Mouse (Mus musculus) ES-Bruce4 (cell line): ENCODE data around the gene Borcs8. TPM values are rescaled to one million over a fixed set of nuclear protein-coding genes. Genes with fewer than 3 reads are reported as not detected.

Experiments
- H3K27ac ChIP-seq: 2 replicates; pipeline ENCODE4 v1.5.1; 2012; ENCODE audit warnings: low read length, inconsistent platforms; ENCODE audit not compliant: insufficient read depth
- H3K27me3 ChIP-seq: 2 replicates; pipeline ENCODE4 v1.6.1; 2012; ENCODE audit warnings: mild to moderate bottlenecking, low read length, inconsistent platforms; ENCODE audit not compliant: control insufficient read depth, poor library complexity, insufficient read depth, severe bottlenecking
- H3K36me3 ChIP-seq: 2 replicates; pipeline ENCODE4 v1.6.1; 2012; ENCODE audit warnings: inconsistent platforms, mild to moderate bottlenecking, low read length, moderate library complexity; ENCODE audit not compliant: control insufficient read depth, poor library complexity, insufficient read depth, severe bottlenecking
- H3K4me1 ChIP-seq: one replicate; pipeline ENCODE4 v1.8.1; 2011; ENCODE audit warnings: low read length; ENCODE audit not compliant: control insufficient read depth, insufficient read depth
- H3K4me3 ChIP-seq: 2 replicates; pipeline ENCODE4 v1.5.1; 2011; ENCODE audit warnings: low read depth, mild to moderate bottlenecking, low read length
- H3K9ac ChIP-seq: 2 replicates; pipeline ENCODE4 v1.6.1; 2012; ENCODE audit warnings: low read depth, mild to moderate bottlenecking, inconsistent platforms; ENCODE audit not compliant: poor library complexity, severe bottlenecking
- H3K9me3 ChIP-seq: replicated peaks from 2 replicates; pipeline ENCODE4 v1.6.1; 2012; ENCODE audit warnings: mild to moderate bottlenecking, low read length, inconsistent platforms; ENCODE audit not compliant: control insufficient read depth, poor library complexity, insufficient read depth, severe bottlenecking
- CTCF ChIP-seq: IDR thresholded peaks from one replicate; pipeline ENCODE4 v1.8.1; 2011; ENCODE audit warnings: low read depth, low read length
- EP300 ChIP-seq: IDR thresholded peaks from 2 replicates; pipeline ENCODE4 v1.6.1; 2011; ENCODE audit warnings: low read depth, low read length; ENCODE audit not compliant: insufficient read depth
- POLR2A ChIP-seq: IDR thresholded peaks from one replicate; pipeline ENCODE4 v1.8.1; 2011; ENCODE audit warnings: low read length; ENCODE audit not compliant: insufficient read depth
- polyA plus RNA-seq: library from polyadenylated mRNA; stranded (reverse); fragments of >200 nt; gene quantifications from 2 replicates; pipeline ENCODE4 v1.2.4, GENCODE M21; 2011; ENCODE audit warnings: low read depth; ENCODE audit not compliant: missing spikeins, insufficient read depth, insufficient read length

Gene Borcs8
- polyA plus RNA-seq, 1 experiment = 24.1 TPM

DNA sequence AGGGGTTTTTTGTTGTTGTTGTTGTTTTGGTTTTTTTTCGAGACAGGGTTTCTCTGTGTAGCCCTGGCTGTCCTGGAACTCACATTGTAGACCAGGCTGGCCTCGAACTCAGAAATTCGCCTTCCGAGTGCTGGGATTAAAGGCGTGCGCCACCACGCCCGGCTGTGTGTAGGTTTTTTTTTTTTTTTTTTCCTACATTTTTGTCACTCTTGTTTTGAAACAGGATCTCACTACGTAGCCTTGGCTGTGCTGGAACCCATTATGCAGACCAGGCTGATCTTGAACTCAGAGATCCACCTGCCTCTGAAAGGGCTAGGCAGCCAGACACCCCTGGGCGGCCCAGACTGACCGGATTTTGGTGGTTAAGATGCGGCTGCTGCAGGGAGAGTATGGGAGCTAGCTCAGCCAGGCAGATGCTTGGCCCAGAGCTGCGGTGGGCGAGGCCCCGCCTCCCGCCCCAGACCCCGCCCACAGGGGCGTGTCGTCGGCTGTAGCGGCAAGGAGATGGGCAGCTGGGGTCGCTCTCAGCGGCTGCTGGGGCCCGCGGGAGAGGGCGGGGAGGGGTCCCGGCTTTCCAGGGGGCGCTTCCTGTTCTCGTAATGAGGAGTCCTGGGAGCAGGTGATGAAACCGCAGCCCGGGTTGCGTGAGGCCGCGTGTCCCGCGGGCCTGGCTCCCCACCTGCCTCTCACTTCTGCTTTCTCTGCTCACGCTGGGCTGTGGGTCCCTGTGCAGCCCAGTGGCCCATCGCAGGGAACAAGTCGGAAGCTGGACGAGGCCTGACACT is 19.0 kb downstream of the Borcs8 start:
- Histone ChIP-seq H3K9me3 (no peaks in the 10 kb centered on the region), H3K9ac (peak overlapping the region; percentile 78), H3K4me3 (peak overlapping the region; percentile 69), H3K36me3 (no peaks in the 10 kb centered on the region), H3K27me3 (no peaks in the 10 kb centered on the region), H3K4me1 (peaks cover 2% of the 10 kb centered on the region), H3K27ac (peak overlapping the region; percentile 33)
- no peak for TF ChIP-seq CTCF
- TF ChIP-seq POLR2A = no peak
- 0 out of 2 replicates have a peak, but pooled peaks have one; percentile 2 for TF ChIP-seq EP300

DNA sequence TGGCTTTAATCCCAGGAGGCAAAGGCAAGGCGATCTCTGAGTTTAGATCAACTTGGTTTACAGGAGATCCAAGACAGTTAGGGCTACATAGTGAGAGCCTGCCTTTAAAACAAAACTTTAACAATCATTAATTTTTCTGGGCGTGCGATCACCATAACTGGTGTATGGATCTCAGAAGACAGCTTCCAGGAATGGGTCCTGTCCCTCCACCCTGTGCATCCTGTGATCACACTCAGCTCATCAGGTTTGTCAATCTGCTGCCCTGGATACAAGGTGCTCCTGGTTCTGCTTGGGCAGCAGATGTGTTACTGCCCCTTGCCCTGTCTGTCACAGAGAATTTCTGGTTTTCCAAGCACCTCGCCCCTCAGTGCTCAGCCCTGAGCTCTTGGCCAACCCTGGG is 19.9 kb downstream of the Borcs8 start:
- Histone ChIP-seq H3K27ac (peak overlapping the region; percentile 33; the same call in 1 of the 2 replicates), H3K9ac (peak overlapping the region; percentile 78), H3K36me3 (no peaks in the 10 kb centered on the region), H3K4me3 (peak overlapping the region; percentile 22), H3K27me3 (no peaks in the 10 kb centered on the region), H3K4me1 (peaks cover 2% of the 10 kb centered on the region), H3K9me3 (no peaks in the 10 kb centered on the region)
- TF ChIP-seq EP300 (no peak), CTCF (no peak), POLR2A (no peak)

DNA sequence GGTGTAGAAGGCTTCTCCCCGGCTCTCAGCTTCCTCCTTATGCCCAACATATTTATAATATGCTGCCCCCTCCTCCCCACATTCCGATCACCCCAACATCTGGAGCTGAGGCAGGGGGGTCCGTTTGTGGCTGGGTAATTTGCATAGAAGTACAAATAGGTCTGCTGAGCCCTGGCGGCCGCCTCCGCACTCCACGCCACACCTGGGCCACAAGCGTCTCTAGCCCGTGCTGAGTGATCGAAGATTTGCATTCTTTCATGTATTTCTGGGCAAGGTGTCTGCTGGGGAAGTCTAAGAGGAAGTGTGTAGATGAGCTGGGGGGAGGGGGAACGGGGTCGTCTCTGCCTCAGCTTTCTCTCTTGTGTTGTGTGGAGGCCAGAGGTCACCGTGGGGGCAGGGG is 20.7 kb downstream of the Borcs8 start:
- no peak overlapping the region for H3K27ac ChIP-seq
- no peak overlapping the region for H3K4me3 ChIP-seq
- H3K9ac ChIP-seq = peak overlapping the region; percentile 78
- H3K9me3 ChIP-seq = no peaks in the 10 kb centered on the region
- TF ChIP-seq EP300 = no peak
- no peak for TF ChIP-seq CTCF
- TF ChIP-seq POLR2A = no peak
- peaks cover 2% of the 10 kb centered on the region for H3K4me1 ChIP-seq
- no peaks in the 10 kb centered on the region for H3K27me3 ChIP-seq
- no peaks in the 10 kb centered on the region for H3K36me3 ChIP-seq

DNA sequence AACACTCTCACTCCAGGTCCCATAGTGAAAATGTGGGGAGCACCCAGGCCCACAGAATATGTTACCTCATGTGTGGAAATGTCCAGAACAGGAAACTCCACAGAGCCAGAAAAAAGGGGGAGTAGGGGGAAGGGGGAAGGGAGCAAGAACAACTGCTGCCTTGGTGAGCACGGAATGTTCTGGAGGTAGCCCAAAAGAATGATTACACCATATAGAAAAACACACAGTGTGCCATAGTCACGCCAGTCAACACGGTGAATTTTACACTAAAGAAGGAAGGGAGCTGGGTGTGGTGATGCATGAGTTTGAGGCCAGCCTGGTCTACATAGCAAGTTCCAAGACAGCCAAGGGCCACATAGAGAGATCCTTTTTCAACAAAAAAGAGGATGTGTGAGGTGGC is 24.0 kb downstream of the Borcs8 start:
- Histone ChIP-seq H3K36me3 (no peaks in the 10 kb centered on the region), H3K4me1 (peaks cover 2% of the 10 kb centered on the region), H3K4me3 (no peak overlapping the region), H3K9me3 (no peaks in the 10 kb centered on the region), H3K27ac (no peak overlapping the region), H3K27me3 (no peaks in the 10 kb centered on the region), H3K9ac (no peak overlapping the region)
- TF ChIP-seq POLR2A (no peak), EP300 (no peak), CTCF (no peak)

DNA sequence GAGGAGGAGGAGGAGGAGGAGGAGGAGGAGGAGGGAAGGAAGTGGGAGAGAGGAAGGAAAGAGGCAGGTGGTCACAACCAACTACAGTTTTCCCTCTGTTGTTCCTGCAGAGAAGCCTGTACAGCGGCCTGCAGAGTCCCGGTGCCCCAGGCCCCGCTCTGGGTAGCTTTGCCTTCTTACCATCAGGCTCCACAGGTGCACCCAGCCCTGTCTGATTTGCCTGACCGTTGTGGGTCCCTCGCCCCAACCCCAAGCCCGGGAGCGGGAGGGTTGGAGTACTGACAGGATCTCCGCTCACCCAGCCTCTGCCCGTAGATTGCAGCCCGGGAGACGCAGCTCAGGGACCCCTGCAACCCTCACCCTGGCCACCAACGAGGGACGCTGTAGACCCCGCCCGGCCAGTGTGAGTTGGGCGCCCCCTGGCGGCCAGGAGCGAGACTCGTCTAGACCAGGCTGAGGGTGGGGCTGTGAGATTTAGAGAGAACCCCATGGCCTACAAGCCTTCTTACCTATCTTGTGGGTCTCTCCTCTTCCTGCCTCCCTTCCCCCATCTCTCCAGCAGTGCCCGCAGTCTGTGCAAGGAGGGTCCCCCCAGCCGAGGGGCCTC is 27.3 kb downstream of the Borcs8 start:
- Histone ChIP-seq H3K27ac (no peak overlapping the region), H3K9ac (peak overlapping the region; percentile 17), H3K9me3 (no peaks in the 10 kb centered on the region), H3K4me3 (peak overlapping the region; percentile 37), H3K4me1 (peaks cover 2% of the 10 kb centered on the region), H3K27me3 (no peaks in the 10 kb centered on the region), H3K36me3 (no peaks in the 10 kb centered on the region)
- no peak for TF ChIP-seq POLR2A
- peak; percentile 94 for TF ChIP-seq CTCF

DNA sequence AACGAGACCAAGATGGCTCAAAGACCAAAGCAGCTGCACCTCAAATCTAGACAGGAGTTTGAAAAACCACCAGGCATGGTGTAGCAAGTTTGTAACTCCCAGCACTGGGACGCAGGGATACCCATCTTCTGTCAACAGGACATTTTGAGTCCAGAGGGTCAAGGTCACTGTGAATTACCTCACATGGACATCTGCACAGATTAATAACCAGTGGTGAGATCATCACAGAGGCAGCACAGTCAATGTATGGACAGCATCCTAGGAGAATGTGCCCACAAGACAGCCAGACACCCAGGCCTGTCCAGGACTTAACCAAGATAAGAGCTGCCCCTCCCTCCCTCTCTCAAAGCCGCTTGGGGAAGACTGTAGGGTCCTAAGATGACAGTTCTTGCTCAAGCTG is 30.8 kb downstream of the Borcs8 start:
- peaks cover 2% of the 10 kb centered on the region for H3K4me1 ChIP-seq
- TF ChIP-seq EP300 (no peak), POLR2A (no peak), CTCF (no peak)

More for the DNA sequence above, 30.8 kb downstream of the Borcs8 start:
- no peaks in the 10 kb centered on the region for H3K27me3 ChIP-seq
- H3K4me3 ChIP-seq = no peak overlapping the region
- H3K27ac ChIP-seq = no peak overlapping the region
- H3K36me3 ChIP-seq = no peaks in the 10 kb centered on the region
- H3K9me3 ChIP-seq = no peaks in the 10 kb centered on the region
- no peak overlapping the region for H3K9ac ChIP-seq
